Mouse (Mus musculus): Measurements from ENCODE around the gene Dusp22.

GRCm38 (mm10) chr13:30737257-30737656, 77.5 kb downstream of the Dusp22 start:
- no peak for TF ChIP-seq ZC3H11A (IDR thresholded peaks at IDR 0.05; ENCODE audit: borderline replicate concordance, low read depth, low read length)
- TF ChIP-seq MAFK (IDR thresholded peaks at IDR 0.05; ENCODE audit: insufficient read depth, low read depth, low read length), result no peak
- TF ChIP-seq ZNF384 (IDR thresholded peaks at IDR 0.05; ENCODE audit: low read depth, low read length), result no peak
- no peak for TF ChIP-seq CHD2 (IDR thresholded peaks at IDR 0.05; ENCODE audit: low read depth, low read length)
- TF ChIP-seq HCFC1 (IDR thresholded peaks at IDR 0.05; ENCODE audit: borderline replicate concordance, insufficient read depth, low read length), result no peak

All from ES-E14 (cell line).